ENCODE assay signal across 25 mouse cellular contexts in genomic region chr3:14952951-14953350, GRCm38 (mm10).
DNase-seq lines count a peak whose midpoint lies in the region; ATAC-seq and TF ChIP-seq lines count a peak whose summit lies in the region.
"Had no signal": no experiment of that assay in that cellular context is flagged by ENCODE, and none has a peak within 500 bp of the region (broad histone marks: within the 10 kb centered on the region; RNA-seq: fewer than 3 reads in every experiment).

No protein-coding gene starts in this region.

- DNase-seq in lung, embryonic 14.5 days = no peak
- DNase-seq in lung, adult 18-20 months = no peak
- DNase-seq in lung, postnatal 14 days = no peak
- DNase-seq in ES-CJ7 (ENCODE audit: low read depth, low spot score) (peak; percentile 39), R1 (ENCODE audit: low read depth, low spot score) (peak; percentile 36)
- no peak for DNase-seq in cerebellum, postnatal 36 days
- DNase-seq: adrenal gland, adult 8-10 months; adrenal gland, postnatal 14 days; B cell, adult 2 months; cerebellum, adult 11 months; cerebellum, adult 8-10 months; cerebellum, adult 9-11 months; cerebellum, postnatal 14 days; forebrain, postnatal 0 days had no signal

- no peak overlapping the region for H3K4me3 ChIP-seq in lung, embryonic 14.5 days (ENCODE audit: low read depth, low read length)
- H3K4me3 ChIP-seq in lung, embryonic 16.5 days (ENCODE audit: low read length) = no peak overlapping the region
- no peak overlapping the region for H3K4me3 ChIP-seq in kidney, embryonic 15.5 days (replicated peaks)
- H3K4me3 ChIP-seq: embryonic facial prominence, embryonic 10.5 days; embryonic facial prominence, embryonic 12.5 days; forebrain, embryonic 13.5 days; forebrain, embryonic 15.5 days had no signal

- H3K27me3 ChIP-seq in lung, embryonic 14.5 days (ENCODE audit: insufficient read depth, low read length) = no peaks in the 10 kb centered on the region
- H3K27me3 ChIP-seq in lung, embryonic 16.5 days (ENCODE audit: control insufficient read depth, insufficient read depth, low read depth, low read length) = no peaks in the 10 kb centered on the region
- no peaks in the 10 kb centered on the region for H3K27me3 ChIP-seq in kidney, embryonic 15.5 days
- H3K27me3 ChIP-seq: CH12.LX; embryonic facial prominence, embryonic 12.5 days; forebrain, embryonic 13.5 days; forebrain, embryonic 15.5 days; Patski had no signal

- H3K9me3 ChIP-seq in lung, embryonic 14.5 days (ENCODE audit: low read depth, low read length) = no peaks in the 10 kb centered on the region
- no peaks in the 10 kb centered on the region for H3K9me3 ChIP-seq in lung, embryonic 16.5 days (ENCODE audit: control insufficient read depth, low read length)
- H3K9me3 ChIP-seq in kidney, embryonic 15.5 days (replicated peaks) = no peaks in the 10 kb centered on the region
- H3K9me3 ChIP-seq: embryonic facial prominence, embryonic 10.5 days; embryonic facial prominence, embryonic 12.5 days; forebrain, embryonic 13.5 days; forebrain, embryonic 15.5 days; G1E had no signal

- H3K9ac ChIP-seq in lung, embryonic 14.5 days = no peak overlapping the region
- H3K9ac ChIP-seq in lung, embryonic 16.5 days (ENCODE audit: low read length) = no peak overlapping the region
- H3K9ac ChIP-seq in kidney, embryonic 15.5 days = no peak overlapping the region
- H3K9ac ChIP-seq: embryonic facial prominence, embryonic 12.5 days; forebrain, embryonic 13.5 days; forebrain, embryonic 15.5 days; forebrain, postnatal 0 days had no signal

- no peaks in the 10 kb centered on the region for H3K36me3 ChIP-seq in lung, embryonic 14.5 days (ENCODE audit: insufficient read depth)
- no peaks in the 10 kb centered on the region for H3K36me3 ChIP-seq in lung, embryonic 16.5 days (ENCODE audit: control insufficient read depth, insufficient read depth, low read length)
- no peaks in the 10 kb centered on the region for H3K36me3 ChIP-seq in kidney, embryonic 15.5 days
- H3K36me3 ChIP-seq: embryonic facial prominence, embryonic 10.5 days; embryonic facial prominence, embryonic 12.5 days; forebrain, embryonic 15.5 days; G1E had no signal

- no peak for TF ChIP-seq CTCF in lung, embryonic 14.5 days (IDR thresholded peaks at IDR 0.05; ENCODE audit: low read depth)

- H3K4me1 ChIP-seq in lung, embryonic 14.5 days (ENCODE audit: insufficient read depth) = peaks cover 13% of the 10 kb centered on the region
- H3K4me1 ChIP-seq in lung, embryonic 16.5 days (replicated peaks; ENCODE audit: control insufficient read depth, insufficient read depth, low read length) = peaks cover 12% of the 10 kb centered on the region
- no peaks in the 10 kb centered on the region for H3K4me1 ChIP-seq in kidney, embryonic 15.5 days
- H3K4me1 ChIP-seq: embryonic facial prominence, embryonic 10.5 days; embryonic facial prominence, embryonic 12.5 days; forebrain, embryonic 13.5 days; forebrain, embryonic 15.5 days had no signal

- H3K27ac ChIP-seq in lung, embryonic 14.5 days (ENCODE audit: low read depth) = peak overlapping the region; percentile 33; the same call in 1 of the 2 replicates
- peak overlapping the region; percentile 26; the same call in 1 of the 2 replicates for H3K27ac ChIP-seq in lung, embryonic 16.5 days (ENCODE audit: low read length)
- no peak overlapping the region for H3K27ac ChIP-seq in kidney, embryonic 15.5 days
- H3K27ac ChIP-seq: embryonic facial prominence, embryonic 10.5 days; embryonic facial prominence, embryonic 12.5 days; forebrain, embryonic 13.5 days; forebrain, embryonic 15.5 days had no signal

- no peak overlapping the region for H3K4me2 ChIP-seq in lung, embryonic 14.5 days
- no peak overlapping the region for H3K4me2 ChIP-seq in lung, embryonic 16.5 days (ENCODE audit: low read depth, low read length)
- no peak overlapping the region for H3K4me2 ChIP-seq in kidney, embryonic 15.5 days
- H3K4me2 ChIP-seq: embryonic facial prominence, embryonic 12.5 days; forebrain, embryonic 13.5 days; forebrain, embryonic 15.5 days had no signal

- no peak for ATAC-seq in lung, embryonic 14.5 days (ENCODE audit: insufficient read depth)
- ATAC-seq in lung, embryonic 16.5 days (ENCODE audit: low read depth) = no peak
- no peak for ATAC-seq in kidney, embryonic 15.5 days (replicated peaks; ENCODE audit: low FRiP score)
- ATAC-seq: activated CD4-positive, CD25-positive, alpha-beta regulatory T cell, adult 4 months; CD4-positive, CD25-positive, alpha-beta regulatory T cell, adult 4 months; forebrain, embryonic 13.5 days; forebrain, embryonic 15.5 days; forebrain, postnatal 0 days; Patski had no signal

- WGBS in lung, embryonic 14.5 days = 31% methylated on average over 3 of the region's 3 CpGs
- WGBS in lung, embryonic 16.5 days = 33% methylated on average over 3 of the region's 3 CpGs
- whole genome bisulfite sequencing in kidney, embryonic 15.5 days = 57% methylated on average over 3 of the region's 3 CpGs

Comparison
In these comparisons a context has a peak if more than half of its experiments do, and no peak if none do; other contexts are left out.
1. DNase-seq: peak in ES-CJ7 (single experiment) and R1 (single experiment); none in lung, embryonic 14.5 days (single experiment), lung, adult 18-20 months (0 of 2), lung, postnatal 14 days (single experiment) and cerebellum, postnatal 36 days (0 of 2).